Mouse (Mus musculus) retina, postnatal 1 day (tissue): ENCODE data around the gene Psmg3.

Source experiments
- DNase-seq: peaks from one replicate; pipeline ENCODE4 v3.0.0-alpha.2; 2012

The Psmg3 gene

GRCm38 (mm10) chr5:139826357-139827055 is at the start of gene Psmg3, which contains the start of gene Gm26938:
Psmg3 (minus strand) TSS chr5:139826885.
Gm26938 (minus strand) TSS chr5:139826407.
- DNase-seq, result peak; percentile 94

- DNase-seq, result no peak
Measured at GRCm38 (mm10) chr5:139871526-139871925, 44.8 kb upstream of the Psmg3 start.

GRCm38 (mm10) chr5:139870886-139871285 is 44.2 kb upstream of the Psmg3 start:
- peak; percentile 76 for DNase-seq

- peak; percentile 60 for DNase-seq
Measured at GRCm38 (mm10) chr5:139862759-139863158, 36.1 kb upstream of the Psmg3 start.

- DNase-seq, result peak; percentile 91
Measured at GRCm38 (mm10) chr5:139860328-139861104, 33.8 kb upstream of the Psmg3 start.

- no peak for DNase-seq
Measured at GRCm38 (mm10) chr5:139849626-139850320, 23.1 kb upstream of the Psmg3 start.

- DNase-seq, result peak; percentile 40
Measured at GRCm38 (mm10) chr5:139839142-139839541, 12.5 kb upstream of the Psmg3 start.

GRCm38 (mm10) chr5:139838476-139838892 is 11.8 kb upstream of the Psmg3 start:
- peak; percentile 74 for DNase-seq

- no peak for DNase-seq
Measured at GRCm38 (mm10) chr5:139835706-139836105, 9.0 kb upstream of the Psmg3 start.

GRCm38 (mm10) chr5:139832125-139832524 is 5.4 kb upstream of the Psmg3 start:
- DNase-seq, result no peak

- DNase-seq, result no peak
Measured at GRCm38 (mm10) chr5:139830734-139831133, 4.0 kb upstream of the Psmg3 start.

GRCm38 (mm10) chr5:139829384-139829783 is 2.7 kb upstream of the Psmg3 start:
- no peak for DNase-seq

- peak; percentile 41 for DNase-seq
Measured at GRCm38 (mm10) chr5:139827593-139827992, 908 bp upstream of the Psmg3 start.

- DNase-seq, result no peak
Measured at GRCm38 (mm10) chr5:139825947-139826346, 738 bp downstream of the Psmg3 start.

- no peak for DNase-seq
Measured at GRCm38 (mm10) chr5:139824531-139824930, 2.2 kb downstream of the Psmg3 start.

- no peak for DNase-seq
Measured at GRCm38 (mm10) chr5:139821466-139822459, 4.9 kb downstream of the Psmg3 start.

- no peak for DNase-seq
Measured at GRCm38 (mm10) chr5:139819538-139820181, 7.0 kb downstream of the Psmg3 start, which contains the start of gene Tmem184a. Tmem184a (minus strand) TSS chr5:139819917.

GRCm38 (mm10) chr5:139818801-139819200 is 7.9 kb downstream of the Psmg3 start:
- peak; percentile 44 for DNase-seq

GRCm38 (mm10) chr5:139818056-139818455 is 8.6 kb downstream of the Psmg3 start:
- DNase-seq, result no peak

GRCm38 (mm10) chr5:139817292-139817691 is 9.4 kb downstream of the Psmg3 start:
- DNase-seq, result no peak

- DNase-seq, result no peak
Measured at GRCm38 (mm10) chr5:139816445-139816844, 10.2 kb downstream of the Psmg3 start.

- DNase-seq, result no peak
Measured at GRCm38 (mm10) chr5:139815964-139816363, 10.7 kb downstream of the Psmg3 start.
